Mouse (Mus musculus) heart, embryonic 16.5 days (tissue): ENCODE measurements around the gene Capza1. TPM values are rescaled to one million over a fixed set of nuclear protein-coding genes. Genes with fewer than 3 reads are reported as not detected.

Experiments used
- ATAC-seq: fragments of 200-750 bp; cut with Nextera tagmentation; replicated peaks from 2 replicates; pipeline ENCODE4 v1.8.0; 2017; ENCODE audit warnings: moderate number of reproducible peaks; ENCODE audit not compliant: insufficient read depth, low FRiP score; ENCODE audit errors: extremely low read depth
- H3K27ac ChIP-seq: fragments of 300-500 bp; sonication (generic); 2 replicates; pipeline ENCODE4 v1.5.1; 2014; ENCODE audit warnings: mild to moderate bottlenecking, low read length, control low read depth, moderate library complexity
- H3K27me3 ChIP-seq: fragments of 300-500 bp; sonication (generic); 2 replicates; pipeline ENCODE4 v1.6.1; 2014; ENCODE audit warnings: low read length, mixed read lengths; ENCODE audit not compliant: control insufficient read depth, insufficient read depth
- H3K36me3 ChIP-seq: fragments of 300-500 bp; sonication (generic); 2 replicates; pipeline ENCODE4 v1.6.1; 2014; ENCODE audit not compliant: control insufficient read depth, insufficient read depth
- H3K4me1 ChIP-seq: fragments of 300-500 bp; sonication (generic); 2 replicates; pipeline ENCODE4 v1.6.1; 2014; ENCODE audit warnings: low read length, mixed read lengths; ENCODE audit not compliant: control insufficient read depth, insufficient read depth
- H3K4me2 ChIP-seq: fragments of 300-500 bp; sonication (generic); 2 replicates; pipeline ENCODE4 v1.6.1; 2014; ENCODE audit warnings: low read depth, mild to moderate bottlenecking, control low read depth, low read length
- H3K4me3 ChIP-seq: fragments of 300-500 bp; sonication (generic); 2 replicates; pipeline ENCODE4 v1.5.1; 2014; ENCODE audit warnings: mild to moderate bottlenecking, control low read depth, low read length
- H3K9ac ChIP-seq: fragments of 300-500 bp; sonication (generic); 2 replicates; pipeline ENCODE4 v1.6.1; 2014; ENCODE audit warnings: low read length, control low read depth
- H3K9me3 ChIP-seq: fragments of 300-500 bp; sonication (generic); replicated peaks from 2 replicates; pipeline ENCODE4 v1.6.1; 2016; ENCODE audit warnings: low read length; ENCODE audit not compliant: control insufficient read depth
- WGBS: fragments of 180-500 bp; shearing (Covaris S2); extraction: QIAGEN DNeasy Blood & Tissue Kit; methylation state at CpG from one replicate; pipeline ENCODE4 v1.1.7; 2014; 5-methylcytosine and 5-hydroxymethylcytosine counted together
- polyA plus RNA-seq: library from polyadenylated mRNA; unstranded; fragments of >200 nt; fragmentation: Nextera tagmentation; extraction: Ambion mirVana; gene quantifications from 2 replicates; pipeline ENCODE4 v1.2.1, GENCODE M21; 2015

The Capza1 gene
- polyA plus RNA-seq, 1 experiment from 2014 or later, result 187 TPM

DNA sequence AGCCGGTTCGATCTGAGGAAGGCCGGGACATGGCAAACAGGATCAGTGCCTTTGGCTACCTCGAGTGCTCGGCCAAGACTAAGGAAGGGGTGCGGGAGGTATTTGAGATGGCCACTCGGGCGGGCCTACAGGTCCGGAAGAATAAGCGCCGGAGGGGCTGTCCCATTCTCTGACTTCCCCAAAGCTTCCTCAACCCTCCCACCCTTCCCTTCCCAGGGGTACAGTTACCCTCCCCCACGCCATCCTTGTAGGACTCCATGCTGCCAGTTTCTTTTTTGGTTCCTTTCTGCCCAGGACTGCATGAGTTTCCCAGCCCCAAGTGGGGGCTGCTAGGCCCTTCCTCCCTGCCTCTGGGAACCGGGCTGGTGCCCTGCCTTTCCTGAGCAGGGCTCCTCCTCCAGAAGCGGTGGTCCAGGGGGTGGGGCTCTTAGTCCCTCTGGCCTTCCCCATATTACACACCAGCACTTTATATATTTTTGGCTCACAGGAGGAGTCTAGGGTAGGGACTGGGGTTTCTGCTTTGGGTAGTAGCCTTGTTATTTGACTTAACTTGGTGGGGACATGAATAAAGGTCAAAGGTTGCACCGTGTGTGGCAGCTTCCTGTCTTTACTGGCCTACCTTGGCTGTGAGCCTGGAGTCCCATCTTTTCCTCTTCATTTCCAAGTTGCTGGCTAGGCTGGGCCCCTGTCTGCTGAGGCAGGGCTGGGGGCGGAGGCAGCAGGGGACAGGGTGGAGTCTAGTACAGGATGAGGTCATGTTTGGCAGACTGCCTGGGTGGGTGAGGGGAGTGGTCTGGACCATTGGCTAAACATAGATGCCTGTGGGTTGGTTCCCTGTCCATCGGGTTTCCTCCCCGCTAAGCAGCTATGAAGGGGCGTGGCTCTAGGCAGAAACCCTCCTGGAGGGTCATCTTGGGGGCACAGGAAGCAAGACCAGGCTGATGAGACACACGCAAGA, 70.2 kb downstream of the Capza1 start:
- no peaks in the 10 kb centered on the region for H3K27me3 ChIP-seq
- peak overlapping the region; percentile 93 for H3K27ac ChIP-seq
- no peak overlapping the region for H3K4me3 ChIP-seq
- peaks cover 36% of the 10 kb centered on the region for H3K36me3 ChIP-seq
- ATAC-seq, result peak; percentile 94
- peaks cover 63% of the 10 kb centered on the region for H3K4me1 ChIP-seq
- H3K9me3 ChIP-seq, result no peaks in the 10 kb centered on the region
- WGBS, result 35% methylated on average over 20 of the region's 20 CpGs
- peak overlapping the region; percentile 50 for H3K9ac ChIP-seq
- H3K4me2 ChIP-seq, result peak overlapping the region; percentile 33

DNA sequence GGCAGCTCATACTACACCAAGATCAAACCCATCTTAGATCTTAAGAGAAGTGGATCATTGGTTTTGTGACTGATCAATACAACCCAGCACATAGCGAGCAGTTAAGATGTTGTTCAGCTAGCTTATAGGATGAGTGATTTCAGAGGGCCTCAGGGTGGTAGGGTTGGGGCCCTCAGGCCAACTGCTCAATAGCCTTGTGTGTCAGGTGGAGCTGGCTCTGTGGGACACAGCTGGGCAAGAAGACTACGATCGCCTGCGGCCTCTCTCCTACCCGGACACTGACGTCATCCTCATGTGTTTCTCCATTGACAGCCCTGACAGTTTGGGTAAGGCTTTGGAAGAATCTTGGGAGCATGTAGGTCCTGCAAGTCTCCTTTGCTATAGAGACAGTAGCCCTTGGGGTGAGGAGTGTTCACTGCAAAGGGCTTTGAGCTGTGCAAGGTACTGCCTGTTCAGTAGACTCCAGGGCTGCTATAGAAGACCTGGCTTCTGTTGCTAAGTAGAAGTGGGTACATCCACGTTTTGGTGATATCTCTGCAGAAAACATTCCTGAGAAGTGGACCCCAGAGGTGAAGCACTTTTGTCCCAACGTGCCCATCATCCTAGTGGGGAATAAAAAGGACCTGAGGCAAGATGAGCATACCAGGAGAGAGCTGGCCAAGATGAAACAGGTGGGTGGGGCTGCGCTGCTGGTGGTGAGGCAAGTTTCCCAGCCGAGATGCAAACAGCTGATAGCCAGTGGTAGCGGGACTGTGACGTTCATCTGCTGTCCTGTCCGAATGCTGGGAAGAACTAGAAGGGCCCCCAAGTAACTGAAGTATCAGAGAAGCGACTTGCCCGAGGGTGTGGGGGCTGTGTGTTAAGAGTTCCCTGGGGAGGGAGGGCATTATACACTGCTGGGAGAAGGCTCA, 71.7 kb downstream of the Capza1 start:
- WGBS, result 53% methylated on average over 15 of the region's 15 CpGs
- no peak for ATAC-seq
- Histone ChIP-seq H3K9me3 (no peaks in the 10 kb centered on the region), H3K9ac (no peak overlapping the region), H3K4me2 (0 out of 2 replicates have a peak overlapping the region, but pooled peaks have one; percentile 82), H3K27me3 (no peaks in the 10 kb centered on the region), H3K36me3 (peaks cover 32% of the 10 kb centered on the region), H3K4me3 (no peak overlapping the region), H3K4me1 (peaks cover 68% of the 10 kb centered on the region), H3K27ac (no peak overlapping the region)

DNA sequence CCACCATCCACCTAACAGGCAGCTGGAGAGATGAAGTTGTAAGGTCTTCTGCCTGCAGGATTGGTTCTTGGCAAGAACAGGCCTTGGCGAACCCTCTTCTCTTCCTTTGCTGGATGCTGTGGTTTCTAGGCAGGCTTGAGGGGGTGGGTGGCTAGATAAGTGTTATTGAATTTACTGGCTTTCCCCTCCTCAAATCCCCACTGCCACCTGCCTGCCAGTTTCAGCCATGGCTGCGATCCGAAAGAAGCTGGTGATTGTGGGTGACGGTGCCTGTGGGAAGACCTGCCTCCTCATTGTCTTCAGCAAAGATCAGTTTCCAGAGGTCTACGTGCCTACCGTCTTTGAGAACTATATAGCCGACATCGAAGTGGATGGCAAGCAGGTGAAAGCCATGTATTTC, 72.6 kb downstream of the Capza1 start:
- no peaks in the 10 kb centered on the region for H3K27me3 ChIP-seq
- peak overlapping the region; percentile 82 for H3K4me2 ChIP-seq
- 87% methylated on average over 8 of the region's 8 CpGs for WGBS
- H3K4me3 ChIP-seq, result peak overlapping the region; percentile 83; the same call in 1 of the 2 replicates
- H3K36me3 ChIP-seq, result peaks cover 24% of the 10 kb centered on the region
- H3K9me3 ChIP-seq, result no peaks in the 10 kb centered on the region
- no peak for ATAC-seq
- peaks cover 68% of the 10 kb centered on the region for H3K4me1 ChIP-seq
- H3K9ac ChIP-seq, result no peak overlapping the region
- no peak overlapping the region; the same call in 1 of the 2 replicates for H3K27ac ChIP-seq

DNA sequence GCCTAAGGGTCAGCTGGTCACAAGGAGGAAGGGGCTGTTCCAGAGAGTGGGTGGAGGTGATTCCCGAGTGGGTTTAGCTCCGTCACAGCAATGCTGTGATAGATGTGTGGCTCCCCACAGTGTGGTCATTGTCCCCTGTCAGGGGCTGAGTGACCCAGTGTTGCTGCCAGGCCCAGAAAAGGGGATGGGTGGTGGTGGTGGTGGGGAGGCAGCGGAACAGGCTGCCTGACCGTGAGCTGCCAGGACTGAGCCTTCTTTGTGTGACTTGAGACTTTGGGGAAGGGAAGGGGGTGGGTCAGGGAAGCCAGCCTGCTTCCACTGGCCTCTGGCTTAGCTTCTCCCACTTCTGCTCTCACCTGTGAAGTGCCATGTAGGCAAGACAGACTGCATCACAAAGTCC, 73.3 kb downstream of the Capza1 start:
- Histone ChIP-seq H3K4me3 (peak overlapping the region; percentile 83), H3K9ac (peak overlapping the region; percentile 88), H3K36me3 (peaks cover 19% of the 10 kb centered on the region), H3K4me2 (peak overlapping the region; percentile 82), H3K27me3 (no peaks in the 10 kb centered on the region), H3K9me3 (no peaks in the 10 kb centered on the region), H3K27ac (peak overlapping the region; percentile 86), H3K4me1 (peaks cover 65% of the 10 kb centered on the region)
- 29% methylated on average over 4 of the region's 4 CpGs for WGBS
- no peak for ATAC-seq

DNA sequence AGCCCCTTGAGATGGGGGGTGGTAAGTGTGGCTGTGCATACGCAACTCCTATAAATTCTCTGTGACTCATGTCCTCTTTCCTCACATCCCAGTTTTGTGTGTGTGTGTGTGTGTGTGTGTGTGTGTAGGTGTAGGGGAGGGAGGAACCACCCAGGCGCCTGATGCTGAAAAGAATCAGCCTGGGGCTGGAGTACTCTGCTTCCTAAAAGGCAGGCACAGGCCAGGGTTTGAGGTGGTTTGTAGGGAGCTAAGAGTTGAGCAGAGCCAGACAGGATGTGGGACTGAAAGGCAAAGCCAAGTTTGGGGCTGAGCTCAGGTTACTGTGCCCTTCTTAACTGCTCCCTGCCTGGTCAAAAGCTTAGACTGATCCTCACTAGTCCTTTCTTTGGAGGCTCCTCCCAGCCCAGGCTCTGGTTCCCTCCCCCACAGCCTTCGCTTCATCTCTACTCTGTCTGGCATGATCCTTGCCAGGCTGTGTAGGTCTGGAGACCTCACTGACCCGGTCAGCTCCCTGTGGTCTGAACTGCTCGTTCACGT, 73.8 kb downstream of the Capza1 start:
- Histone ChIP-seq H3K9ac (peak overlapping the region; percentile 88), H3K4me2 (peak overlapping the region; percentile 82), H3K36me3 (peaks cover 13% of the 10 kb centered on the region), H3K27ac (peak overlapping the region; percentile 86), H3K27me3 (no peaks in the 10 kb centered on the region), H3K9me3 (no peaks in the 10 kb centered on the region), H3K4me3 (peak overlapping the region; percentile 83), H3K4me1 (peaks cover 60% of the 10 kb centered on the region)
- ATAC-seq, result no peak
- WGBS, result 17% methylated on average over 6 of the region's 6 CpGs

DNA sequence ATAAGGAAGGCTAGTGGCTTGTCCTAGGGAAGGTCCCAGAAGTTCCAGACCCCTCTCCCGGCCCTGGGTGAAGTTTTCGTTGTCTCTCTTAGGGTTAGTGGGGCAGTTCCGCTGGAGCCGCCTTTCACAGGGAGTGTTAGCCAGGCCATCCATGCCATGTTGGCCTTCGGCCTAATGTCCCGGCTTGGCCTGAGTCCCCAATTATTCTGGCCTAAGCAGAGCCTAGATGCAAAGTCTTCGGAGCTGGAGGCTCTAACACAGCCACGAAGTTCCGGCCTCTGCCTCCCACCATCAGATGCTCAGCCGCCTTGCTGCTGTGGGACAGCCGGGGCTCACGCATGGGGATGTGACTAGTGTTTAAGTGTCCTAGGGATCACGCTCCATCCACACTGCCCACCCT, 74.5 kb downstream of the Capza1 start:
- WGBS, result 13% methylated on average over 13 of the region's 13 CpGs
- H3K4me2 ChIP-seq, result peak overlapping the region; percentile 82
- no peak for ATAC-seq
- H3K4me3 ChIP-seq, result peak overlapping the region; percentile 83
- H3K4me1 ChIP-seq, result peaks cover 53% of the 10 kb centered on the region
- no peaks in the 10 kb centered on the region for H3K27me3 ChIP-seq
- H3K9me3 ChIP-seq, result no peaks in the 10 kb centered on the region
- H3K9ac ChIP-seq, result peak overlapping the region; percentile 88
- peak overlapping the region; percentile 86 for H3K27ac ChIP-seq
- peaks cover 9% of the 10 kb centered on the region for H3K36me3 ChIP-seq

DNA sequence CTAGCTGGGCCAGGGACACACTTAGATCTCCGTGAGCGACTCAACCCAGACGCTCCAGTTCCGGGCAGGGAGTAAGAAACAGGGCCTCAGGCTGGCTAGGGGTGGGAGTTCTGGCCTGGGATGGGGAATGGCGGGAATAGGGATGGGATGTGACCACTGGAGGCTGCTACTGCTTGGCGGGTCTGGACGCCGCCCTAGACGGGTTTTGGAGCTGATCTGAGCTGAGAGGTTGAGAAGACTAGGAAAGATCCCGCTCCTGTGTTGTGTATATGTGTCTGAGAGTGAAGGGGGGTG, 75.0 kb downstream of the Capza1 start:
- Histone ChIP-seq H3K27me3 (no peaks in the 10 kb centered on the region), H3K36me3 (peaks cover 9% of the 10 kb centered on the region), H3K4me3 (peak overlapping the region; percentile 83), H3K4me2 (peak overlapping the region; percentile 82), H3K4me1 (peaks cover 50% of the 10 kb centered on the region), H3K9ac (peak overlapping the region; percentile 88), H3K27ac (peak overlapping the region; percentile 86), H3K9me3 (no peaks in the 10 kb centered on the region)
- 5% methylated on average over 10 of the region's 10 CpGs for WGBS
- 0 out of 2 replicates have a peak, but pooled peaks have one; percentile 4 for ATAC-seq

DNA sequence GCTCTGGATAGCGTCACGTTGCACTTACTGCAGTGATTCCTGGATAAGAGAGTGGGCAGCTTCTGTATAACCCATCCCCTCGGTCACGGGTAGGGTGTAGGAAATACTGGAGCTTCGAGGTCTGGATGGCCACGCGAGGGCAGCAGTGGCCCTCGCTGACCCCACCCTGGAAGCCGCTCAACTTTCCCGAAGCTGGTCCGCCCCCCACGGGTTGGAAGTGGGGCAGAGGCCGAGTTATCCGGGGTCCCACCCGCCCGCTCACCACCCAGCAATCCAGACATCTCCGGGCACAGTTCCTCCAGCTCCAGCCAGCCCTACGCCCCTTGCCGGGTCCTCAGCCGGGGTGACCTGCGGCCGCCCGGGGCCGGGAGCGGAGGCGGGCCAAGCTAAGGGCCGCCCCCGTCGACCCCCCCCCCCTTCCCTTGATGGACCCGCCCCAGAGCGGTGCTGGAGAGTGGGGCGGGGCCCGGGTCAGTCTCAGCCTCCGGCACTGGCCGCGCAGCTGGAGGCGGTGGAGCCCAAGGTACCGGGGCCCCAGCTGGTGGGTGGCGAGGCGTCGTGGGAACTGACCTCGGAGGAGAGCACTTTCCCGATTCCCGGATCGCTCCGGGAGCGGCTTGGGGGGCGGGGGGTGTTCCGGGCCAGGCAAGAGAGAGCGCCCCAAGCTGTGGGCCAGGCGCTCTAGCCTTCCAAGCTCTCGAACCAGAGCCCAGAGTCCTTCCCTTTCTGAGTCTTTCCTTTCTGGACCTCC, 75.6 kb downstream of the Capza1 start:
- Histone ChIP-seq H3K9me3 (no peaks in the 10 kb centered on the region), H3K4me2 (peak overlapping the region; percentile 82), H3K4me3 (peak overlapping the region; percentile 83), H3K27ac (peak overlapping the region; percentile 86), H3K4me1 (peaks cover 44% of the 10 kb centered on the region), H3K9ac (peak overlapping the region; percentile 88), H3K36me3 (peaks cover 9% of the 10 kb centered on the region), H3K27me3 (no peaks in the 10 kb centered on the region)
- peak; percentile 92 for ATAC-seq
- under 1% methylated on average over 51 of the region's 52 CpGs for WGBS
